Mouse (Mus musculus): ENCODE results near the gene Clcn2. TPM values are rescaled to one million over a fixed set of nuclear protein-coding genes. Genes with fewer than 3 reads are reported as not detected.

Gene Clcn2
- polyA plus RNA-seq, 1 experiment from 2014 or later, result 21.0 TPM

DNA sequence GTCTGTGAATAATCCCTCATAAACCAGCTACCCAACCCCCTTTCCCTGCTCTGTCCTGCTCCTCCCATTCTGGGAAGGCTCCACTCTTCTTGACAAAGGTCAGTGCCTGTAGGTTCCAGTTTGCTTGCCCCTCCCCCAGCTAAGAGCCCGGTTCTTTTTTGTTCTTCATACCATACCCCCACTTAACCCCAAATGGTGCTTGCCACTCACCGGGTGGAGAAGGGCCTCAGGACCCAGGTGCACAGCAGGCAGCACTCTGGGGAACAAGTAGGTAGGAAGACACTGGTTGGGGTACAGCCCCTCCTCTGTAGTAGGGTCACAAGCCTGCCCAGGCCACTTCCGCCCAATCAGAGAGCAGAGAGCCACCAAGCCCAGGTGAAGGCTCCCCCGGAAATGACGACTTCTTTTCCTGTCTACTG lies 12.8 kb upstream of the Clcn2 start:
- WGBS, result 39% methylated on average over 5 of the region's 5 CpGs
- no peak overlapping the region for H3K4me2 ChIP-seq (ENCODE audit: low read depth, severe bottlenecking)

DNA sequence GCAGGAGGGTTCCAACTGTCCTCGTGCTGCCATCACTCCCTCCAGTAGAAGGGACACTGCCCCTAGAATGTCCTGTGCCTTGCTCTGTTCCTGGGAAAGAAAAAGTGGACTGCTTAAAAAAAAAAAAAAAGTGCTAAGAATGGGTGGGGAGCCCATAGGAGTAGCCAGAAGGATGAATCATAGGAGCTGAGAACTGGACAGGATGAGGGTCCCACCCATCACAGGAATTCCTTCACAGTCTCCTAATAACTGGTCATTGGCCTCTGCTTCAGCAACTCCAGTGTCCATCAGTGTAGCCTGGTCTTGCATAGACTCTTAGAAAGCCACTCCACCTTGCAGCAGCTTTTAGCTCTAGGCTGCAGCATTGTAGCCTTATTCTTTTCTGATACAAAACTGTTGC lies 8.8 kb upstream of the Clcn2 start:
- H3K27ac ChIP-seq (replicated peaks; ENCODE audit: low read depth, low read length), result no peak overlapping the region
- no peak for ATAC-seq (ENCODE audit: insufficient number of reproducible peaks, low FRiP score, low TSS enrichment, low read depth)
- H3K27me3 ChIP-seq (ENCODE audit: control insufficient read depth, insufficient read depth, low read length), result no peaks in the 10 kb centered on the region
- WGBS, result 58% methylated on average over 1 of the region's 1 CpGs
- no peak overlapping the region for H3K9ac ChIP-seq (ENCODE audit: low read length)
- H3K4me2 ChIP-seq (ENCODE audit: low read depth, severe bottlenecking), result no peak overlapping the region
- no peak for DNase-seq (ENCODE audit: low spot score)
- H3K9me3 ChIP-seq (ENCODE audit: control insufficient read depth, low read length), result no peaks in the 10 kb centered on the region
- H3K4me1 ChIP-seq (ENCODE audit: control insufficient read depth, insufficient read depth, low read length), result no peaks in the 10 kb centered on the region
- no peaks in the 10 kb centered on the region; the same call in 1 of the 2 replicates for H3K36me3 ChIP-seq (ENCODE audit: control insufficient read depth, insufficient read depth, low read length)
- H3K4me3 ChIP-seq (ENCODE audit: low read depth, low read length), result no peak overlapping the region

More for the DNA sequence above, 12.8 kb upstream of the Clcn2 start:
- no peak overlapping the region for H3K27ac ChIP-seq (replicated peaks; ENCODE audit: low read depth, low read length)
- peaks cover 19% of the 10 kb centered on the region for H3K27me3 ChIP-seq (ENCODE audit: control insufficient read depth, insufficient read depth, low read length)
- no peaks in the 10 kb centered on the region for H3K36me3 ChIP-seq (ENCODE audit: control insufficient read depth, insufficient read depth, low read length)
- DNase-seq (ENCODE audit: low spot score), result no peak
- no peak overlapping the region for H3K9ac ChIP-seq (ENCODE audit: low read length)
- ATAC-seq (ENCODE audit: insufficient number of reproducible peaks, low FRiP score, low TSS enrichment, low read depth), result no peak
- peaks cover 10% of the 10 kb centered on the region; the same call in 1 of the 2 replicates for H3K4me1 ChIP-seq (ENCODE audit: control insufficient read depth, insufficient read depth, low read length)
- H3K4me3 ChIP-seq (ENCODE audit: low read depth, low read length), result no peak overlapping the region
- H3K9me3 ChIP-seq (ENCODE audit: control insufficient read depth, low read length), result no peaks in the 10 kb centered on the region

DNA sequence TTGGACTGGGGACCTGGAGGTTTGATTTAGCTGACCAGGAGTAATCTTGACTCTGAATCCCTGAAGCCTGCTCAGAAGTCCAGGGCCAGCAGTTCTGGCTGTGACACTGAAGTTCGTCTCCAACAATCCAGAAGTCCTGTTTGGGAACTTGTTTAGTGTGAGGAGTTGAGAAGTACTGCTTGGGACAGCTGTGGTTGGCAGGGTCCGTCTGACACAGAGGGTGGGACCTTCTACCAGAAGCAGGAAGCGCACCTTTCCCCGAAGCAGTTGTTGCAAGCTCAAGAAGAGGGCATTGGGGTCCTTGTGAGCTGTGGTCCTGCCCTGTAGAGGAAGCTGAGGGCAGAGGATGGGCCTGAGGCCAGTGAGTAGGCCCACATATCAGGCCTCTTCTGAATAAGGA lies 8.2 kb upstream of the Clcn2 start:
- Histone ChIP-seq H3K4me2 (ENCODE audit: low read depth, severe bottlenecking) (no peak overlapping the region), H3K9ac (ENCODE audit: low read length) (no peak overlapping the region), H3K9me3 (ENCODE audit: control insufficient read depth, low read length) (no peaks in the 10 kb centered on the region), H3K4me3 (ENCODE audit: low read depth, low read length) (no peak overlapping the region), H3K27me3 (ENCODE audit: control insufficient read depth, insufficient read depth, low read length) (no peaks in the 10 kb centered on the region), H3K4me1 (ENCODE audit: control insufficient read depth, insufficient read depth, low read length) (no peaks in the 10 kb centered on the region), H3K36me3 (ENCODE audit: control insufficient read depth, insufficient read depth, low read length) (no peaks in the 10 kb centered on the region; the same call in 1 of the 2 replicates), H3K27ac (replicated peaks; ENCODE audit: low read depth, low read length) (no peak overlapping the region)
- no peak for ATAC-seq (ENCODE audit: insufficient number of reproducible peaks, low FRiP score, low TSS enrichment, low read depth)
- WGBS, result 83% methylated on average over 4 of the region's 4 CpGs
- DNase-seq (ENCODE audit: low spot score), result no peak

DNA sequence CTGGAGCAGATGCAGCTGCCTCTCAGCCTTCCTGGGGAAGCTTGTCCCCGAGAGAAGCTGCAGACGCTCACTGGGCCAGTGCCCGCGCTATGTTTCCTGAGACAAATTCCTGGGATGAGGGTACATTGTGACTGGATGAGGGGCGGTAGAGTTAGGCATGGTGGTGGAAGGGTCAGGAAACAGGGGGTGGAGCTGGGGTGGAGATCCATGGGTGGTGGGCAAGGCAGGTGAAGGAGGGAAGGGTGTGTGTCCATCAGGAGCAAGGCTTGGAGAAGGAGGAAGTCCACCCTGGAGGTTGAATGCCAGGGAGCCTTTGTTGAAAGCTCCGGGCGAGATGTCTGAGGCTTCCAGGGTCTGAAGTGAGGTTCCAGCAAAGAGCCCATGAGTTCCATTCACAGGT lies 7.8 kb upstream of the Clcn2 start:
- no peak overlapping the region for H3K4me2 ChIP-seq (ENCODE audit: low read depth, severe bottlenecking)
- no peak overlapping the region for H3K4me3 ChIP-seq (ENCODE audit: low read depth, low read length)
- no peak overlapping the region for H3K27ac ChIP-seq (replicated peaks; ENCODE audit: low read depth, low read length)
- no peaks in the 10 kb centered on the region for H3K27me3 ChIP-seq (ENCODE audit: control insufficient read depth, insufficient read depth, low read length)
- no peaks in the 10 kb centered on the region for H3K9me3 ChIP-seq (ENCODE audit: control insufficient read depth, low read length)
- no peaks in the 10 kb centered on the region; the same call in 1 of the 2 replicates for H3K36me3 ChIP-seq (ENCODE audit: control insufficient read depth, insufficient read depth, low read length)
- H3K9ac ChIP-seq (ENCODE audit: low read length), result no peak overlapping the region
- 76% methylated on average over 7 of the region's 7 CpGs for WGBS
- no peak for ATAC-seq (ENCODE audit: insufficient number of reproducible peaks, low FRiP score, low TSS enrichment, low read depth)
- H3K4me1 ChIP-seq (ENCODE audit: control insufficient read depth, insufficient read depth, low read length), result no peaks in the 10 kb centered on the region
- no peak for DNase-seq (ENCODE audit: low spot score)

DNA sequence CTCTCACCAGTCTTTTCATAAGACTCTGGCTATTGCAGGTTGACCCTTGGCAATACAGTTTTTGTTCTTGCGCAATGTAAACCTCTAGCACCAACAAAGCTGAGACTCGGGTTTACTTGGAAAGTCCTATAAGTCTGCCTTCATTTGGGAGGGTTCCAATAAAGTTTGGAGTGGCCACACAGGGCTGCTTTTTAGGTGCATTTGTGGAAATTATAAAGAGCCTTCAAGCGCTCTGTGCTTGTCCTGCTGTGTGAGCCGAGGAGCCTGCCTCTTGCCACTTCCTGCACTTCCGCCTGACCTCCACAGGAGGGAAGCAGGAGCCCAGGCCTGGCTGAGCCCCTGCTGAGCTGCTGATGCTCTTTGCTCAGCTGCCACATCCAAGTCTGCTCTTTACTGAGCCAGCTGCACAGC lies 6.8 kb upstream of the Clcn2 start:
- Histone ChIP-seq H3K27me3 (ENCODE audit: control insufficient read depth, insufficient read depth, low read length) (no peaks in the 10 kb centered on the region), H3K4me2 (ENCODE audit: low read depth, severe bottlenecking) (no peak overlapping the region), H3K4me1 (ENCODE audit: control insufficient read depth, insufficient read depth, low read length) (no peaks in the 10 kb centered on the region), H3K9ac (ENCODE audit: low read length) (no peak overlapping the region), H3K27ac (replicated peaks; ENCODE audit: low read depth, low read length) (no peak overlapping the region), H3K4me3 (ENCODE audit: low read depth, low read length) (no peak overlapping the region), H3K9me3 (ENCODE audit: control insufficient read depth, low read length) (no peaks in the 10 kb centered on the region), H3K36me3 (ENCODE audit: control insufficient read depth, insufficient read depth, low read length) (no peaks in the 10 kb centered on the region; the same call in 1 of the 2 replicates)
- 28% methylated on average over 5 of the region's 5 CpGs for WGBS
- ATAC-seq (ENCODE audit: insufficient number of reproducible peaks, low FRiP score, low TSS enrichment, low read depth) (peak; percentile 68; the same call in 1 of the 2 replicates), DNase-seq (ENCODE audit: low spot score) (peak; percentile 77)

DNA sequence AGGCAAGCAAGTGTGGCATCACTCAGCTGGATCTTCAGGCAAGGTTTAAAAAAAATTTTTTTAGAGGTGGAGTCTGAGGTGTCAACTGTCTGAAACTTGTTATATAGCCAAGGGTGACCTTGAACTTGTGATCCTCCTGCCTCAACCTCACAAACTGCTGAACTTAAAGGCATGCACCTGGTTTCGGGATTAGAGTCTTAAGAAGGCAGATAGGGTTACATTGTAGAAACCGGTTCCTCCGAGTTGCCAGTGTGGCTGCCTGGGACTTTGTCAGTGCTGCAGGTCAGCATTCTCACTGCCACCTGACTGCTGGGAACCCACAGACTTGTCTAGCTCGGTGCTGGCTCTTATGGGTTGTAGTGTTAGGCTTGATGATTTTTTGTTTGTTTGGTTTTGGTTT lies 5.7 kb upstream of the Clcn2 start:
- H3K9me3 ChIP-seq (ENCODE audit: control insufficient read depth, low read length), result no peaks in the 10 kb centered on the region
- no peak overlapping the region for H3K4me2 ChIP-seq (ENCODE audit: low read depth, severe bottlenecking)
- H3K4me1 ChIP-seq (ENCODE audit: control insufficient read depth, insufficient read depth, low read length), result peaks cover 6% of the 10 kb centered on the region; the same call in 1 of the 2 replicates
- WGBS, result 39% methylated on average over 4 of the region's 4 CpGs
- no peak for DNase-seq (ENCODE audit: low spot score)
- H3K4me3 ChIP-seq (ENCODE audit: low read depth, low read length), result no peak overlapping the region
- no peaks in the 10 kb centered on the region for H3K27me3 ChIP-seq (ENCODE audit: control insufficient read depth, insufficient read depth, low read length)
- no peak overlapping the region for H3K27ac ChIP-seq (replicated peaks; ENCODE audit: low read depth, low read length)
- H3K36me3 ChIP-seq (ENCODE audit: control insufficient read depth, insufficient read depth, low read length), result no peaks in the 10 kb centered on the region; the same call in 1 of the 2 replicates
- no peak for ATAC-seq (ENCODE audit: insufficient number of reproducible peaks, low FRiP score, low TSS enrichment, low read depth)
- no peak overlapping the region for H3K9ac ChIP-seq (ENCODE audit: low read length)

DNA sequence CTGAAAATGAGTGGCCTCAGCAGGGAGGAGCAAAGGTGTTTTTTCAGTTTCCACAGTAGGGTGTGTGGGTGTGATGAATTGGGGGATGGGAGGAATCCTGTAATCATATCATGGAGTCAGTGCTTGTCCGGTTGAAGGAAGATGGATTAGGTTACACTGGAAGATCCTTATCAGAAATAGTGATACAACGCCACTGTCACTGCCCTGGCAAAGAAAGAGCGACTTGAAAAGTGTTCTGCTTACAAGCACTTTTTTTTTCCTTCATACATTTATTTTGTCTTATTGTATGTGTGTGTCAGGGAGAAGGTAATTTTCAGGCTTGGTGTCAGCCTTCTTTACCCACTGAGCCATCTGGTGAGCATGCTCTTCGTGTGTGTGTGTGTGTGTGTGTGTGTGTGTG lies 5.2 kb upstream of the Clcn2 start:
- Histone ChIP-seq H3K4me3 (ENCODE audit: low read depth, low read length) (no peak overlapping the region), H3K9ac (ENCODE audit: low read length) (no peak overlapping the region), H3K4me2 (ENCODE audit: low read depth, severe bottlenecking) (no peak overlapping the region), H3K27ac (replicated peaks; ENCODE audit: low read depth, low read length) (no peak overlapping the region), H3K36me3 (ENCODE audit: control insufficient read depth, insufficient read depth, low read length) (no peaks in the 10 kb centered on the region; the same call in 1 of the 2 replicates), H3K4me1 (ENCODE audit: control insufficient read depth, insufficient read depth, low read length) (peaks cover 6% of the 10 kb centered on the region; the same call in 1 of the 2 replicates), H3K27me3 (ENCODE audit: control insufficient read depth, insufficient read depth, low read length) (no peaks in the 10 kb centered on the region), H3K9me3 (ENCODE audit: control insufficient read depth, low read length) (no peaks in the 10 kb centered on the region)
- no peak for ATAC-seq (ENCODE audit: insufficient number of reproducible peaks, low FRiP score, low TSS enrichment, low read depth)
- no peak for DNase-seq (ENCODE audit: low spot score)
- 51% methylated on average over 4 of the region's 4 CpGs for WGBS

DNA sequence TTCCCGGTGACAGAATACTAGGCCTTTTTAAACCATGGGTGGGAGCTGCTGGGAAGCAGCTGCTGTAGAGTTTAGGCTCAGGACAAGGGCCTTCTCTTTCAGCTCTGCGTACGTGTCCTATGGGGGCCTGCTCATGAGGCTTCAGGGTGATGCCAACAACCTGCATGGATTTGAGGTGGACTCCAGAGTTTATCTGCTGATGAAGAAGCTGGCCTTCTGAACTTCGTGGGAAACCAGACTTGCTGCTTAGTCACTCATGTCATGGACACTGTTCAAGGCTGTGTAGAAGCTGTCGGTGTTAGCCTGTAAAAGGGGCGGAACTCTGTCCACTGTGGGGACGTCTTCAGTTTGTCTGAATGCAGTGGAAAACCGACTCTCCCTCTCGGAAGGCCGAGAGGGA lies 4.3 kb upstream of the Clcn2 start:
- DNase-seq (ENCODE audit: low spot score) (no peak), ATAC-seq (ENCODE audit: insufficient number of reproducible peaks, low FRiP score, low TSS enrichment, low read depth) (no peak)
- no peak overlapping the region for H3K9ac ChIP-seq (ENCODE audit: low read length)
- WGBS, result 84% methylated on average over 10 of the region's 10 CpGs
- no peaks in the 10 kb centered on the region for H3K27me3 ChIP-seq (ENCODE audit: control insufficient read depth, insufficient read depth, low read length)
- no peaks in the 10 kb centered on the region for H3K9me3 ChIP-seq (ENCODE audit: control insufficient read depth, low read length)
- no peak overlapping the region for H3K4me2 ChIP-seq (ENCODE audit: low read depth, severe bottlenecking)
- no peak overlapping the region for H3K4me3 ChIP-seq (ENCODE audit: low read depth, low read length)
- no peaks in the 10 kb centered on the region; the same call in 1 of the 2 replicates for H3K36me3 ChIP-seq (ENCODE audit: control insufficient read depth, insufficient read depth, low read length)
- peaks cover 8% of the 10 kb centered on the region; the same call in 1 of the 2 replicates for H3K4me1 ChIP-seq (ENCODE audit: control insufficient read depth, insufficient read depth, low read length)
- no peak overlapping the region for H3K27ac ChIP-seq (replicated peaks; ENCODE audit: low read depth, low read length)
